Mouse (Mus musculus) CH12.LX (cell line): ENCODE measurements around the gene Smco2. TPM values are rescaled to one million over a fixed set of nuclear protein-coding genes. Genes with fewer than 3 reads are reported as not detected.

Experiments
- DNase-seq: peaks from one replicate; pipeline ENCODE4 v3.0.0-alpha.2; 2013; ENCODE audit errors: extremely low read depth
- H3K27ac ChIP-seq: 2 replicates; pipeline ENCODE4 v1.5.1; 2012; ENCODE audit warnings: low read depth, mild to moderate bottlenecking, control low read depth, moderate library complexity; ENCODE audit not compliant: insufficient read depth
- H3K27me3 ChIP-seq: replicated peaks from 2 replicates; pipeline ENCODE3; 2012; ENCODE audit warnings: inconsistent platforms
- H3K36me3 ChIP-seq, 2 experiments: replicated peaks in 1 of 2; 2 replicates each; pipeline versions ENCODE3 to v1.6.1; 2012; ENCODE audit warnings: inconsistent platforms in 1 of 2, low read length in 1 of 2, mild to moderate bottlenecking in 1 of 2, mixed read lengths in 1 of 2, moderate library complexity in 1 of 2; ENCODE audit not compliant: control insufficient read depth in 1 of 2, insufficient read depth in 1 of 2
- H3K4me1 ChIP-seq, 2 experiments: 2 replicates each; pipeline ENCODE4 v1.6.1; 2012; ENCODE audit warnings: inconsistent platforms in 1 of 2, moderate library complexity in 1 of 2; ENCODE audit not compliant: insufficient read depth in 2 of 2, control insufficient read depth in 1 of 2
- H3K4me2 ChIP-seq: 2 replicates; pipeline ENCODE4 v1.6.1; 2012; ENCODE audit warnings: low read depth, mild to moderate bottlenecking, control low read depth; ENCODE audit not compliant: poor library complexity, insufficient read depth, severe bottlenecking
- H3K4me3 ChIP-seq, 3 experiments: fragments of 150-350 bp in 1 of 3; sonication (generic) in 1 of 3; replicated peaks in 1 of 3; 2 replicates each; pipeline versions ENCODE3 to v1.5.1; 2011 to 2012; ENCODE audit warnings: low read depth in 2 of 3, low read length in 2 of 3, mild to moderate bottlenecking in 2 of 3, moderate library complexity in 2 of 3, control low read depth in 1 of 3, improper control_type of control experiment in 1 of 3, inconsistent platforms in 1 of 3, mixed read lengths in 1 of 3; ENCODE audit not compliant: poor library complexity in 1 of 3
- H3K79me2 ChIP-seq: replicated peaks from 2 replicates; pipeline ENCODE4 v1.6.1; 2012; ENCODE audit warnings: mild to moderate bottlenecking, moderate library complexity; ENCODE audit not compliant: control insufficient read depth, poor library complexity, insufficient read depth, severe bottlenecking; ENCODE audit errors: extremely low read depth
- H3K9ac ChIP-seq: 2 replicates; pipeline ENCODE4 v1.6.1; 2012; ENCODE audit warnings: low read depth, mild to moderate bottlenecking, control low read depth, moderate library complexity; ENCODE audit not compliant: insufficient read depth
- H3K9me3 ChIP-seq: replicated peaks from 2 replicates; pipeline ENCODE3; 2012; ENCODE audit warnings: low read length, inconsistent platforms, mixed read lengths
- CHD1 ChIP-seq: IDR thresholded peaks from 2 replicates; pipeline ENCODE4 v1.6.1; 2012; ENCODE audit warnings: low read depth, low read length, improper control_type of control experiment, inconsistent platforms
- CTCF ChIP-seq, 2 experiments: IDR thresholded peaks in 1 of 2; conservative IDR thresholded peaks in 1 of 2; 2 replicates each; pipeline ENCODE4 v1.5.1; 2011 to 2012; ENCODE audit warnings: low read depth in 2 of 2, low read length in 2 of 2, improper control_type of control experiment in 1 of 2, inconsistent platforms in 1 of 2, mild to moderate bottlenecking in 1 of 2, moderate library complexity in 1 of 2
- E2F4 ChIP-seq: IDR thresholded peaks from 2 replicates; pipeline ENCODE4 v1.6.1; 2011; ENCODE audit warnings: low read depth, low read length, improper control_type of control experiment; ENCODE audit not compliant: insufficient replicate concordance
- ELF1 ChIP-seq: IDR thresholded peaks from 2 replicates; pipeline ENCODE4 v1.6.1; 2014; ENCODE audit warnings: low read depth, mild to moderate bottlenecking, inconsistent platforms, low read length, improper control_type of control experiment
- EP300 ChIP-seq: IDR thresholded peaks from 2 replicates; pipeline ENCODE4 v1.6.1; 2011; ENCODE audit warnings: low read length, improper control_type of control experiment
- GABPA ChIP-seq: IDR thresholded peaks from 2 replicates; pipeline ENCODE4 v1.6.1; 2012; ENCODE audit warnings: low read depth, low read length, improper control_type of control experiment, inconsistent platforms; ENCODE audit not compliant: insufficient replicate concordance
- IRF4 ChIP-seq: IDR thresholded peaks from 2 replicates; pipeline ENCODE4 v1.6.1; 2014; ENCODE audit warnings: low read depth, mild to moderate bottlenecking, inconsistent platforms, low read length, improper control_type of control experiment
- JUND ChIP-seq: conservative IDR thresholded peaks from 2 replicates; pipeline ENCODE4 v1.6.1; 2011; ENCODE audit warnings: low read depth, low read length, improper control_type of control experiment
- KAT2A ChIP-seq: IDR thresholded peaks from 2 replicates; pipeline ENCODE4 v1.6.1; 2012; ENCODE audit warnings: low read length, improper control_type of control experiment, inconsistent platforms; ENCODE audit not compliant: insufficient replicate concordance
- MAFK ChIP-seq: IDR thresholded peaks from 2 replicates; pipeline ENCODE4 v1.6.1; 2011; ENCODE audit warnings: low read length, improper control_type of control experiment; ENCODE audit not compliant: insufficient replicate concordance
- MAX ChIP-seq: IDR thresholded peaks from 2 replicates; pipeline ENCODE4 v1.6.1; 2011; ENCODE audit warnings: low read length, improper control_type of control experiment
- MAZ ChIP-seq: IDR thresholded peaks from 2 replicates; pipeline ENCODE4 v1.6.1; 2012; ENCODE audit warnings: low read depth, mild to moderate bottlenecking, inconsistent platforms, low read length, improper control_type of control experiment, moderate library complexity
- MEF2A ChIP-seq: IDR thresholded peaks from 2 replicates; pipeline ENCODE4 v1.6.1; 2014; ENCODE audit warnings: low read depth, mild to moderate bottlenecking, inconsistent platforms, low read length, improper control_type of control experiment, borderline replicate concordance
- NELFE ChIP-seq: IDR thresholded peaks from 2 replicates; pipeline ENCODE4 v1.6.1; 2011; ENCODE audit warnings: low read depth, low read length, improper control_type of control experiment
- NRF1 ChIP-seq: IDR thresholded peaks from 2 replicates; pipeline ENCODE4 v1.6.1; 2014; ENCODE audit warnings: low read depth, mild to moderate bottlenecking, inconsistent platforms, low read length, improper control_type of control experiment, moderate library complexity
- PAX5 ChIP-seq: IDR thresholded peaks from 2 replicates; pipeline ENCODE4 v1.6.1; 2012; ENCODE audit warnings: low read length, inconsistent platforms, mixed read lengths
- RAD21 ChIP-seq: IDR thresholded peaks from 2 replicates; pipeline ENCODE4 v1.6.1; 2011; ENCODE audit warnings: low read depth, mild to moderate bottlenecking, low read length, improper control_type of control experiment, moderate library complexity
- RCOR1 ChIP-seq: conservative IDR thresholded peaks from 2 replicates; pipeline ENCODE4 v1.6.1; 2012; ENCODE audit warnings: low read depth, mild to moderate bottlenecking, inconsistent platforms, low read length, improper control_type of control experiment
- TCF12 ChIP-seq: IDR thresholded peaks from 2 replicates; pipeline ENCODE4 v1.6.1; 2014; ENCODE audit warnings: low read depth, mild to moderate bottlenecking, inconsistent platforms, low read length, improper control_type of control experiment
- UBTF ChIP-seq: IDR thresholded peaks from 2 replicates; pipeline ENCODE4 v1.6.1; 2012; ENCODE audit warnings: low read depth, mild to moderate bottlenecking, inconsistent platforms, low read length, improper control_type of control experiment, moderate library complexity
- USF2 ChIP-seq: conservative IDR thresholded peaks from 2 replicates; pipeline ENCODE4 v1.6.1; 2011; ENCODE audit warnings: low read depth, low read length, improper control_type of control experiment
- ZKSCAN1 ChIP-seq: IDR thresholded peaks from 2 replicates; pipeline ENCODE4 v1.6.1; 2012; ENCODE audit warnings: low read depth, inconsistent platforms, low read length, improper control_type of control experiment, borderline replicate concordance
- dilution Hi-C: fragments of 300-500 bp; cut with MboI; formaldehyde crosslinking; loops from 2 replicates; pipeline ENCODE4 v1.14.3; 2020; ENCODE audit warnings: low sequenced_read_pairs; ENCODE audit not compliant: extremely low pct_unique_long_range_greater_than_20kb, extremely low pct_ligation_motif_present
- in situ Hi-C: fragments of 300-500 bp; cut with MboI; formaldehyde crosslinking; loops from 3 replicates; pipeline ENCODE4 v1.14.3; 2019; ENCODE audit warnings: low sequenced_read_pairs, low pct_ligation_motif_present, low pct_unique_long_range_greater_than_20kb, mixed read lengths
- polyA plus RNA-seq: library from polyadenylated mRNA; unstranded; fragments of >175 nt; gene quantifications from 2 replicates; pipeline ENCODE4 v1.2.1, GENCODE M21; 2012; ENCODE audit warnings: low read depth; ENCODE audit not compliant: insufficient read length
- total RNA-seq, 2 experiments: library from RNA; depleted of rRNA; stranded (reverse); fragments of 300-350 nt in 1 of 2; fragments of >200 nt in 1 of 2; gene quantifications; 2 replicates each; pipeline ENCODE4 v1.2.3; 2012 to 2014

Gene Smco2
- total and polyA plus RNA-seq, 3 experiments: not detected

- H3K9ac ChIP-seq: no peak overlapping the region
- no peaks in the 10 kb centered on the region for H3K9me3 ChIP-seq
- no peak overlapping the region for H3K4me2 ChIP-seq
- no peaks in the 10 kb centered on the region for H3K79me2 ChIP-seq
- no peaks in the 10 kb centered on the region for H3K36me3 ChIP-seq
- dilution Hi-C loops: no loop called here
- in situ Hi-C loops: no loop called here
- no peak for DNase-seq
- H3K4me3 ChIP-seq: no peak overlapping the region
- no peak for TF ChIP-seq JUND
- TF ChIP-seq UBTF: no peak
- no peak for TF ChIP-seq ELF1
- no peak for TF ChIP-seq NELFE
- no peak for TF ChIP-seq ZKSCAN1
- no peak for TF ChIP-seq MAFK
- TF ChIP-seq RAD21: no peak
- peaks cover 2 to 17% of the 10 kb centered on the region in 2 experiments; a peak in 2 of 4 replicates for H3K4me1 ChIP-seq
- no peaks in the 10 kb centered on the region for H3K27me3 ChIP-seq
- no peak overlapping the region for H3K27ac ChIP-seq
These were observed 5.0 kb upstream of the Smco2 start for GRCm38 (mm10) chr6:146844867-146845266.

DNA sequence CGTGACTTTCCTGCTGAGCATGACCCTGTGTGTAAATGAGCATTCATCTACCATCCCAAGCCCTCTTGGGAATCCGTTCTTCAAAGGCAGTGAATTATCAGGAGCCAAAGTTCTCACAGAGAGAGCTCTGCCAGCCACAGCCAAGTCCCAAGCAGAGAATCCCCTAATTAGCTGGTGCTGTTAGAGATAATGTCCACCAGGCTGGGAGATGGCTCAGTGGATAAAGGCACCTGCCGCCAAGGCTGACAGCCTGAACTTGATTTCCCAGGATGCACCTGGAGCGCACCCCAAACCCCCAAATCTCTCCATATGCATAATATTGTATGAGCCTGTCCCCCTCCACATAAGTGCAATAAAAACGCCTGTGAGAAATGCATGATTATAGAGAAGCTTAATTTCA lies 4.6 kb upstream of the Smco2 start:
- Histone ChIP-seq H3K27ac (no peak overlapping the region), H3K4me1 (peaks cover 2 to 17% of the 10 kb centered on the region in 2 experiments; a peak in 2 of 4 replicates), H3K79me2 (no peaks in the 10 kb centered on the region), H3K36me3 (no peaks in the 10 kb centered on the region), H3K9ac (no peak overlapping the region), H3K27me3 (no peaks in the 10 kb centered on the region), H3K4me3 (no peak overlapping the region), H3K9me3 (no peaks in the 10 kb centered on the region), H3K4me2 (peak overlapping the region; percentile 26; the same call in 1 of the 2 replicates)
- in situ Hi-C loops: no loop called here
- TF ChIP-seq PAX5 (no peak), MAZ (no peak), RAD21 (no peak), USF2 (no peak), KAT2A (no peak), EP300 (no peak), NRF1 (no peak), E2F4 (no peak), IRF4 (no peak), TCF12 (no peak), NELFE (no peak), ELF1 (no peak), UBTF (no peak), CTCF (conservative IDR thresholded peaks at IDR 0.05 in 1 of 2, IDR thresholded peaks at IDR 0.05 in 1 of 2; ENCODE audit: low read depth in 2 of 2, low read length in 2 of 2) (no peak), MEF2A (no peak), CHD1 (no peak), GABPA (no peak), RCOR1 (no peak), MAX (no peak)
- no peak for DNase-seq
- dilution Hi-C loops: no loop called here
